Mouse (Mus musculus) embryonic fibroblast, embryonic 13.5 days (primary cell): ENCODE results near the gene Il15. TPM values are rescaled to one million over a fixed set of nuclear protein-coding genes. Genes with fewer than 3 reads are reported as not detected.

ENCODE experiments used
- H3K27ac ChIP-seq: 2 replicates; pipeline ENCODE4 v1.5.1; 2012; ENCODE audit warnings: low read length, control low read depth, inconsistent platforms; ENCODE audit not compliant: insufficient read depth
- H3K4me1 ChIP-seq: 2 replicates; pipeline ENCODE4 v1.6.1; 2011; ENCODE audit warnings: low read length; ENCODE audit not compliant: control insufficient read depth, insufficient read depth
- H3K4me3 ChIP-seq: 2 replicates; pipeline ENCODE4 v1.5.1; 2011; ENCODE audit warnings: mild to moderate bottlenecking, control low read depth, low read length; ENCODE audit not compliant: insufficient read depth
- CTCF ChIP-seq: IDR thresholded peaks from 2 replicates; pipeline ENCODE4 v1.5.1; 2011; ENCODE audit warnings: mild to moderate bottlenecking, control low read depth, low read length, moderate library complexity, borderline replicate concordance; ENCODE audit not compliant: insufficient read depth
- POLR2A ChIP-seq: IDR thresholded peaks from 2 replicates; pipeline ENCODE4 v1.6.1; 2011; ENCODE audit warnings: low read depth, mild to moderate bottlenecking, control low read depth, low read length, moderate library complexity
- polyA plus RNA-seq: library from polyadenylated mRNA; stranded (reverse); fragments of >200 nt; gene quantifications from 2 replicates; pipeline ENCODE4 v1.2.4, GENCODE M21; 2011; ENCODE audit warnings: low read depth; ENCODE audit not compliant: missing spikeins, insufficient read length

Gene Il15
- polyA plus RNA-seq, 1 experiment: 2.6 TPM

- no peak overlapping the region for H3K27ac ChIP-seq
- H3K4me1 ChIP-seq: peaks cover 6% of the 10 kb centered on the region
- no peak overlapping the region for H3K4me3 ChIP-seq
- no peak for TF ChIP-seq POLR2A
- TF ChIP-seq CTCF: no peak
Observed at GRCm38 (mm10) chr8:82370657-82371056, 32.4 kb downstream of the Il15 start.

GRCm38 (mm10) chr8:82361061-82361460 lies 42.0 kb downstream of the Il15 start:
- Histone ChIP-seq H3K4me1 (no peaks in the 10 kb centered on the region), H3K4me3 (no peak overlapping the region), H3K27ac (no peak overlapping the region)
- TF ChIP-seq CTCF (no peak), POLR2A (no peak)

- Histone ChIP-seq H3K4me1 (peaks cover 4% of the 10 kb centered on the region; the same call in 1 of the 2 replicates), H3K4me3 (no peak overlapping the region), H3K27ac (no peak overlapping the region)
- TF ChIP-seq CTCF: no peak
- TF ChIP-seq POLR2A: no peak
Observed at GRCm38 (mm10) chr8:82356091-82356490, 46.9 kb downstream of the Il15 start.

- TF ChIP-seq CTCF: no peak
- TF ChIP-seq POLR2A: no peak
- peaks cover 6% of the 10 kb centered on the region; the same call in 1 of the 2 replicates for H3K4me1 ChIP-seq
- H3K27ac ChIP-seq: no peak overlapping the region
- no peak overlapping the region for H3K4me3 ChIP-seq
Observed at GRCm38 (mm10) chr8:82351268-82351943, 51.6 kb downstream of the Il15 start.

GRCm38 (mm10) chr8:82349299-82349698 lies 53.7 kb downstream of the Il15 start:
- TF ChIP-seq POLR2A (no peak), CTCF (no peak)
- H3K4me1 ChIP-seq: peaks cover 6% of the 10 kb centered on the region; the same call in 1 of the 2 replicates
- H3K4me3 ChIP-seq: no peak overlapping the region
- H3K27ac ChIP-seq: no peak overlapping the region

- H3K4me3 ChIP-seq: no peak overlapping the region
- H3K27ac ChIP-seq: no peak overlapping the region
- TF ChIP-seq CTCF: no peak
- TF ChIP-seq POLR2A: no peak
- peaks cover 2% of the 10 kb centered on the region; the same call in 1 of the 2 replicates for H3K4me1 ChIP-seq
Observed at GRCm38 (mm10) chr8:82346485-82346884, 56.5 kb downstream of the Il15 start.

GRCm38 (mm10) chr8:82331675-82332234 lies 71.3 kb downstream of the Il15 start:
- Histone ChIP-seq H3K4me3 (no peak overlapping the region), H3K4me1 (no peaks in the 10 kb centered on the region; the same call in 1 of the 2 replicates), H3K27ac (no peak overlapping the region)
- TF ChIP-seq POLR2A (no peak), CTCF (no peak)

GRCm38 (mm10) chr8:82327986-82328652 lies 74.9 kb downstream of the Il15 start:
- Histone ChIP-seq H3K4me3 (no peak overlapping the region), H3K4me1 (no peaks in the 10 kb centered on the region; the same call in 1 of the 2 replicates), H3K27ac (no peak overlapping the region)
- TF ChIP-seq CTCF (no peak), POLR2A (no peak)

- Histone ChIP-seq H3K4me1 (no peaks in the 10 kb centered on the region), H3K4me3 (no peak overlapping the region), H3K27ac (no peak overlapping the region)
- TF ChIP-seq POLR2A (no peak), CTCF (no peak)
Observed at GRCm38 (mm10) chr8:82326061-82326460, 77.0 kb downstream of the Il15 start.

- TF ChIP-seq CTCF: no peak
- TF ChIP-seq POLR2A: no peak
- H3K4me3 ChIP-seq: no peak overlapping the region
Observed at GRCm38 (mm10) chr8:82325586-82325985, 77.4 kb downstream of the Il15 start.

More at GRCm38 (mm10) chr8:82325586-82325985, 77.4 kb downstream of the Il15 start:
- H3K4me1 ChIP-seq: no peaks in the 10 kb centered on the region
- H3K27ac ChIP-seq: no peak overlapping the region
